Mouse (Mus musculus): Measurements from ENCODE around the gene Mgmt.

DNA sequence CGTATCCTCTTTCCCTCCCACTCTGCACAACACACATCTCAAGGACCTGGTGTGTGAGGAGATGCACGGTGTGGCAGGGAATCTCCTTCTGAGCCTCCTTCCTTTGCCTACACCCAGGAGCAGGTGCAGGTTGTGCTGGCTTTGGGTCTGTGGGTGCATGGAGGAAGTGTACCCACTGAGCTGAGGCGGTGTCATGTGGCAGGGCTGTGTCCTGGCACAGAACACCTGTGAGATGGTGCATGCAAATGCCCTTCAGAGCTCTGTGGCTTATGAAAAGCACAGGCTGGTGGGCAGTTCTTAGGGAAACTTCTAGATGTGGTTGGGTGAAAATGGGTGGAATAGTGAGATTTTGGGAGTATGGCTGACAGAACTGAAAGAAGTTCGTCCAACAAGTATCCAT lies 44.0 kb downstream of the Mgmt start:
- no peak for TF ChIP-seq CTCF (IDR thresholded peaks at IDR 0.05; ENCODE audit: low read depth, low read length)
- TF ChIP-seq POLR2A (IDR thresholded peaks at IDR 0.05; ENCODE audit: borderline replicate concordance, low read depth, low read length) = no peak

Data from bone marrow macrophage, adult 2 months (primary cell).